Mouse (Mus musculus): ENCODE data around the gene Cypt15.
"Not testable (repeated sequence)": the region's sequence is repeated elsewhere in the genome, so short reads cannot be mapped to it uniquely, and the experiment has no call there.

Gene Cypt15

DNA sequence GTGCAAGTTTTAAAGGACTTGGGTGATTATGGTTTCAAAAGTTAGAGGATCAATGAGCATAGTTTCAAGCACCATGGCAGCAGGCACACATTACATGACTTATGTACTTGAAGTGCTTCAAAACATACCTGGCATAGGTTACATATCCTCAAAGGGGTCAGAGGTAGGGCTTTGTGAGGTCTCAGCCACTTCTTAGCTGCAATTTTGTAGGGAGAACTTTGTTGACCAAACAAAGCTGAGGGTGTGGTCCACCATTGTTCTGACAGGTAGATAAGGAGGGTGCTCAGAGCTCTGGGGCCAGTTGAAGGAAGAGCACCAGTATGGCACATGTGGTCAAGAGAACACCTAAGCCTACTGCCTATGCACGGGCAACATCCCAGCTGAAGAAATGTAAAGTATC, at the start of gene Cypt15:
Gene Cypt15 (plus strand): TSS at position 301 of the 400 bp plus-strand sequence.
- DNase-seq (ENCODE audit: low spot score in 2 of 2) = not testable (repeated sequence)

DNA sequence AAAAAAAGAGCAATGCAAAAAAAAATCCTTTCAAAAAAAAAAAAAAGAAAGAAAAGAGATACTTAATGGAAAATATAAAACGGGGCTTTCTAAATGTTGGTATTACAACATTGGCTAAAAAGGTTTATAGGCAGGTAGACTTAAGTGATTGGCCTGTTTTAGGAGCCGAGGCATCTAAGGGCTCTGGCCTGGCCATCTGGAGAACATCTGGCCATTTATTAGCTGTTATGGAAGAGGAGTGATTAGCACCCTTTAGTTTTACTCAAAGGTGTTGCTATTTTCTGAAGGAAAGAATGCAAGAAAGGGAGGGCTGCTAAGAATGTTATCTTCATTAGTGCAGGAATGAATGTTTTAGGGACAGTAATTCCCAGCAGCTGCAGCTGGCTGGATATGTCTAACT, 24.9 kb downstream of the Cypt15 start:
- DNase-seq (ENCODE audit: low spot score in 2 of 2) = no peak

DNA sequence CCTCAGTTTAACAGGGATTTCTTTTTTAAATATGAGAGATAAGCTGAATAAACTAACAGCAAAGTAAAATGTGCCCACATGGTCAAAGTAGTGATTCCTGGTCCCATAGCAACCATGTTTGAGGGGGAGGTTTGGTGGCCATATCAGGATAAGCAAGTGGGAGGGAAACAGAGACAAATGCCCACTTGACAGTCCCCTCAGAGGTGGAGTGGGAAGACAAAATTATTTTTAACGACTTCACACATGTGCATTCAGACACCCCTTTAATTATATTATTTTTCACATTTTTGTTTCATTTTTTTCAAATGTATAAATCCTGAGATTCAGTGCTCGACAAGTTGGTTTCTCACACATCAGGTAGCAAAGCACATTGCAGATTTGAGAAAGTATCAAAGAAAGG, 32.8 kb downstream of the Cypt15 start:
- DNase-seq (ENCODE audit: low spot score in 2 of 2) = no peak

DNA sequence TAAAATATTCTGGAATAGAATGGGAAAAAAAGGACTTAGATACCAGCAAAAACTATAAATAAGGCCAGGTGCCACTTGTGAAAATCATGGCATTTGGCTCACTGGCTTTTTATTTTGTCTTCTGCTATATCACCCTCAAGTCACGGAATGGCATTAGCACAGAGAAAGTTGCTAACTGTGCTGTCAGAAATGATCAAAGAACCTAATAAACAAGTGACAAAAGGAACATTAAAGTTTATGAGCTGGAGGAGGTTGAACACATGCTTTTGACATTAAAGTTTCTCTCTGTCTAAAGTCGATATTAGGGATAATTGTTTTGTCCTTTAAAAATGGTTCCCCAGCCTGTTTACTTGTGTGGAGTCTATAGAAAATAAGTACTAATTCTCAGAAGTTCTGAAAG, 37.7 kb downstream of the Cypt15 start:
- DNase-seq (ENCODE audit: low spot score in 2 of 2) = no peak

Data from urinary bladder, adult 18-20 months (tissue).